Mouse (Mus musculus) thymus, adult 18-20 months (tissue): ENCODE measurements around the gene Calcoco2.
"Not testable (repeated sequence)": the region's sequence is repeated elsewhere in the genome, so short reads cannot be mapped to it uniquely, and the experiment has no call there.

Source experiments
- DNase-seq, 2 experiments: peaks; one replicate each; pipeline ENCODE4 v3.0.0; 2022; ENCODE audit warnings: mixed read lengths in 2 of 2

The Calcoco2 gene

GRCm38 (mm10) chr11:96111751-96112150 is at the start of gene Calcoco2:
Gene Calcoco2, minus strand, starts transcription at chr11:96111964.
- no peak for DNase-seq

- DNase-seq = no peak
These were observed 35.7 kb upstream of the Calcoco2 start for GRCm38 (mm10) chr11:96147471-96147870.

GRCm38 (mm10) chr11:96145622-96146270 is 34.0 kb upstream of the Calcoco2 start:
- no peak for DNase-seq

- DNase-seq = no peak
These were observed 32.0 kb upstream of the Calcoco2 start for GRCm38 (mm10) chr11:96143766-96144165.

- no peak for DNase-seq
These were observed 29.0 kb upstream of the Calcoco2 start for GRCm38 (mm10) chr11:96140726-96141175.

GRCm38 (mm10) chr11:96135847-96136246 is 24.1 kb upstream of the Calcoco2 start:
- DNase-seq = no peak

- no peak for DNase-seq
These were observed 21.6 kb upstream of the Calcoco2 start, which contains the start of gene Ttll6 for GRCm38 (mm10) chr11:96133239-96133865. Gene Ttll6, plus strand, starts transcription at chr11:96133786.

GRCm38 (mm10) chr11:96130606-96131005 is 18.8 kb upstream of the Calcoco2 start:
- no peak for DNase-seq

- no peak for DNase-seq
These were observed 12.5 kb upstream of the Calcoco2 start for GRCm38 (mm10) chr11:96124052-96124914.

GRCm38 (mm10) chr11:96122806-96123205 is 11.0 kb upstream of the Calcoco2 start:
- DNase-seq = not testable (repeated sequence)

GRCm38 (mm10) chr11:96119401-96119800 is 7.6 kb upstream of the Calcoco2 start:
- DNase-seq = no peak

GRCm38 (mm10) chr11:96116925-96117324 is 5.2 kb upstream of the Calcoco2 start:
- not testable (repeated sequence) for DNase-seq

GRCm38 (mm10) chr11:96116116-96116515 is 4.4 kb upstream of the Calcoco2 start:
- DNase-seq = no peak

- DNase-seq = no peak
These were observed 3.7 kb upstream of the Calcoco2 start for GRCm38 (mm10) chr11:96115416-96115815.

- no peak for DNase-seq
These were observed 2.3 kb upstream of the Calcoco2 start for GRCm38 (mm10) chr11:96114077-96114476.

GRCm38 (mm10) chr11:96110950-96111349 is 814 bp downstream of the Calcoco2 start:
- DNase-seq = not testable (repeated sequence)

- DNase-seq = no peak
These were observed 3.4 kb downstream of the Calcoco2 start for GRCm38 (mm10) chr11:96108376-96108775.

- DNase-seq = no peak
These were observed 18.4 kb downstream of the Calcoco2 start for GRCm38 (mm10) chr11:96093361-96093760.

GRCm38 (mm10) chr11:96092674-96093291 is 19.0 kb downstream of the Calcoco2 start:
- DNase-seq = no peak

- DNase-seq = no peak
These were observed 20.7 kb downstream of the Calcoco2 start for GRCm38 (mm10) chr11:96091073-96091472.

GRCm38 (mm10) chr11:96087981-96088380 is 23.8 kb downstream of the Calcoco2 start:
- no peak for DNase-seq

GRCm38 (mm10) chr11:96082682-96083081 is 29.1 kb downstream of the Calcoco2 start:
- no peak for DNase-seq

GRCm38 (mm10) chr11:96080736-96081135 is 31.0 kb downstream of the Calcoco2 start:
- DNase-seq = no peak
